Mouse (Mus musculus) urinary bladder, postnatal 36 days (tissue): ENCODE data around the gene Unc45a.

Source experiments
- DNase-seq, 2 experiments: peaks; one replicate each; pipeline ENCODE4 v3.0.0; 2022; ENCODE audit warnings: low spot score in 2 of 2, mixed read lengths in 1 of 2

The Unc45a gene

DNA sequence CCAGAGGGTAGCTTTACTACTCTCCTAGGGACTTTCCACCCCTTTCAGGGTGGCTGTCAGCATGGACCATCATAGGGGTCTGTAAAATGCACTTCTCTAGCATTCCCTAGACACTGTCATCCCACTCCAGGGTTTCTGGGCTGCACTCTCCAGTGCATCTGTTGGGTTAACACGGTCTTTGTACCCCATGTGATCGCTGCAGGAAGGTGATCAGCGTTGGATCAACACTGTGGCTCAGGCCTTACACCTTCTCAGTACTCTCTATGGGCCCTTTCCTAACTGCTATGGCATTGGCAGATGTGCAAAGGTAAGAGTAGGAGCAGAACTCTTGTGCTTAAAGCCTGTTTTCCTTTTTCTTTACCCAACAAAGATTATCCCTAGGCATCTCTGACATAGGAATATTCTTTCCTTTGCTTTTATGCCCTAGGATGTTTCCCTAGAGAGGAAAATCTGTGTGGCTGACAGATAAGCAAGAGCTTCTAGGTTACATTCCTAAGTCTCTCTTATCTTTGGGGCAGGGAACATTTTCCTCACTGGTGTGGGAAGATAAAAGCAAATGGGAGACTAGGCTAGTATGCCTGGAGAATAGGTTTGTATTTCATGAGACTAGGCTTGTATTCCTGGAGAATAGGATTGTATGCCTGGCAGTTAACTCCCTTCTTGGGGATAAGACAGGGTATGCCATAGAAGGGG, 57.4 kb downstream of the Unc45a start:
- DNase-seq = no peak

GRCm38 (mm10) chr7:80281646-80282045, 59.2 kb downstream of the Unc45a start:
- DNase-seq = no peak

- DNase-seq = no peak
Observed at GRCm38 (mm10) chr7:80280998-80281397, 59.8 kb downstream of the Unc45a start.

- no peak for DNase-seq
Observed at GRCm38 (mm10) chr7:80280032-80280431, 60.8 kb downstream of the Unc45a start.

- DNase-seq = no peak
Observed at GRCm38 (mm10) chr7:80276374-80276773, 64.4 kb downstream of the Unc45a start.
